Mouse (Mus musculus) hematopoietic stem cell, adult 5-6 weeks (primary cell): ENCODE measurements around the gene Skil. TPM values are rescaled to one million over a fixed set of nuclear protein-coding genes. Genes with fewer than 3 reads are reported as not detected.
A peak's percentile ranks its signal among the peaks of the same experiment; 100 is the strongest.
"Not testable (repeated sequence)": the region's sequence is repeated elsewhere in the genome, so short reads cannot be mapped to it uniquely, and the experiment has no call there.

ENCODE experiments used
- ATAC-seq, 2 experiments: fragments of 125-278 bp in 1 of 2; replicated peaks in 1 of 2; 2 replicates each; pipeline ENCODE4 v1.8.0; 2016 to 2017; ENCODE audit warnings: inconsistent platforms in 2 of 2, mild to moderate bottlenecking in 2 of 2, moderate number of reproducible peaks in 2 of 2, low read depth in 1 of 2, moderate TSS enrichment in 1 of 2; ENCODE audit not compliant: low FRiP score in 2 of 2, poor library complexity in 2 of 2, severe bottlenecking in 2 of 2, insufficient read depth in 1 of 2, low TSS enrichment in 1 of 2
- total RNA-seq: library from RNA; stranded (forward); fragments of 172-1452, 232-1000 nt; gene quantifications from 2 replicates; pipeline ENCODE4 v1.2.3, GENCODE M21; 2017

The Skil gene
- total RNA-seq, 1 experiment from 2014 or later, result 65.2 TPM

DNA sequence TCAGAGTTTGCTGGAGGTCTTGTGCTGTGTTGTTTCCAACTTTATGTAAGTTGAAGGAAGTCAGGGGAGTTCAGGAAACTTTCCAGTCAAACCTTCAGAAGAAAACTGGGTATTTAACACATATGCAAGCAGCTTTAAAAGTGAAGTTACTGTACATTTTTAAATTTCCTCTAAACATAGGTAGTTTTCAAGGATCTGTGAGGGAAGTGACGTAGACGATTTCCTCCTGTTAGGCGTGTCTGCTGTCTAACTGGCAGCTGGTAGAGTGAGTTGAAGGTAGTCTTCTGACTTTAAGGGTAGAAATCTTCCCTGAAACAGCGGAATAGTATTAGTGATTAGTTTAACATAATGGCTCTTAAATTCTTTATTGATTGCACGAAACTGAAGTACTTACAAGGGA lies 5.2 kb downstream of the Skil start:
- ATAC-seq, result no peak

DNA sequence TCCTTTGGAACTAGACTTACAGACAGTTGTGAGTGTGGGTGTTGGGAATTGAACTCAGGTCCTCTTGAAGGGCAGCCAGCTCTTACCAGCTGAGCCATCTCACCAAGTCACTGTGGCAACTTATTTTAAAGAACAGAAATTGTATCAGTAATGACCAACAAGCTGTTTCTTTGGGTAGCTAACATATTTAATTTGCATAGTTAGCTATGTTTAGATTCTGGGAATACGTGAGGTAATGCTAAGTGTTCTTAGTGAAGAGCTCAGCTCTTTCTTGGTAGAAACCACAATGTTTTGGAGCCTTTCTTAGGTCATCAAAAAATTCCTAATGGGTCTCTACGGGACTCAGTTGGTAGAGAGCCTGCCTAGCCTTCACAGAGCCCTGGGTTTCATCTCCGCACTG lies 5.9 kb downstream of the Skil start:
- ATAC-seq, result no peak

DNA sequence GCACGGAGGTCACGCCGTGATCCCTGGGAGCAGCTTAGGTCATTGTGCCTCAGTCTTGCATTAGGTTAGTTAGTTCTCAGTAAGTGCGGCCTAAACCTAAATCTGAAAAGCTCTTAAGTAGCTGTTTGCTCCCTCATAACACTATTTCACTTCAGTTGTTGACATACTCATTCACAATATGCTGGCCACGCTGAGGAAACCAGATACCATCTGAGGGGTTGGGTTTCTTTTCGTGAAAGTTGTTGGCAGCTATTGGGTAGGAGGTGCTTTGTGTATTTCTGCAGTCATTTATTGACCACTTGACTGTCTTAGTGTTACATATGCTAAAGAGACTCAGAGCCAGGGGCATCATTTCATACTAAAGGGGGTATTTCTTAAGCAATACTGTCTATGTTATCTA lies 10.1 kb downstream of the Skil start:
- peak in 1 of 2 experiments; percentile 20; a peak in 1 of 4 replicates for ATAC-seq

DNA sequence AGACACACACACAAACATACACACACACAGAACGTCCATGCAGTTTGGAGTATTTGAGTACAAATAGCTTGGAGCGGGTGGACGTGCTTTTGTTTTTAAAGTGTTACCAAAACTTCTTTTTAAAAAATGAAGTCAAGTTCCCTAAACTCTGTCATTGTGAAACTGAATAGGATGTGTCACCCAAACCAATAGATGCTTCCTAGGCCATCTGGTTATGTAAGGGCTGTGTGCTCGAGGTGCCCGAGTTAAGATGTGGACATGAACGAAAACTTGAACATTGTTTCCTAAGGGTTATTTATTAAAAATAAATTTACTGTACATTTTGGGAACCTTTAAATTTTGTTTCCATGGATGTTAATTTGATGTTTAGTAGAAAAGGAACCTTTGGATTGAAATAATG lies 11.7 kb downstream of the Skil start:
- ATAC-seq, result peak in 1 of 2 experiments; percentile 50; a peak in 1 of 4 replicates

DNA sequence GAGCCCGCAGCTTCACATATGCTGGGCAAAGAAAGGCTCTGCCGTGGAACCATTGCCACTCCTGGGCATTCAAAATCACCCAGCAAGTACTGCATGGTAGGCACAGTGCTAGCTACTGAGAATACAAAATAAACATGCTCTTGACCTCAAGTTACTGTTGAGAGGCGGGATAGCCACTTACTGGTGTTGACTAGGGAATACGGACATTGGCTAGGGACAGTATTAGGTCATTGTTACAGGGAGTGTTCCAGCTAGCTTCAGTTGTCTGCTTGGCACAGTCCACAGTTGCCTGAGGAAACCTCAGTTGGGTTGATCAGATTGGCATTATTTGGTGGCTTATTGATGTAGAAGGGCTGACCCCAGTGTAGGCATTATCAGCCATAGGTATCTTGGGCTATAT lies 12.8 kb downstream of the Skil start:
- ATAC-seq, result no peak

DNA sequence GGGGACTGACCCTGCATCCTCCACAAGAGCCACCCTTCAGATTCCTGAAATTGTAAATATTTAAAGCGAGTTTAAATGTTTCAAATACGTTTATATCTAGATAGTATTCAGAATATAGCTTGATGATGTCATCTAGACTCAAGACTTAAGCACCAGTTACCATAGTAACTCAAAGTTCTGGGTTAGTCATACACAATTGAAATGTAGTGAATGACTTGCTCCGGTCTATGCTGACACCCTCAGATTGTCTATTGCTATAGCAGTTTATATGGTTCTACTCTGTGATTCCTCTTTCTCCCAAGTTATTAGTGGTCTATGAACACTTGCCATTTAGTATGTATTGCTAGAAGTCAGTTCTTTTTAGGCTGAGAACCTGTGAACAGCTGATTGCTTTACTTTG lies 14.2 kb downstream of the Skil start:
- peak; percentile 60 to 62; a peak in 3 of 4 replicates for ATAC-seq

DNA sequence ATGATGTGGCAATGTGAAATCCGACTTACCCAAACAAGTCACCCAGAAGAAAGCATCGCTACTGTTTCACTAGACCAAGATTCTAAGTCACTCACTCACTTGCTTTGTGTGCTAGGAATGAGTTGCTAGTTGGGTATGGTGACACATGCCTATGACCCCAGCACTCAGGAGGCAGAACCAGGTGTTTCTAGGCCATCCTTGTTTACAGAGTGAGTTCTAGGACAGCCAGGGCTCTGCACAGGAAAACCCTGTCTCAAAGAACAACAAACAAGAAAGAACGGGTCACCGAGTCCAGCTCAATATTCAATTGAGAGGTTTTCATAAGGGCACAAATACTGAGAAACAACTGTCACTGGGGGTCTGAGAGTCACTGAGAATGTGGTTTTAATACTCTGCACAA lies 28.2 kb downstream of the Skil start:
- no peak for ATAC-seq

DNA sequence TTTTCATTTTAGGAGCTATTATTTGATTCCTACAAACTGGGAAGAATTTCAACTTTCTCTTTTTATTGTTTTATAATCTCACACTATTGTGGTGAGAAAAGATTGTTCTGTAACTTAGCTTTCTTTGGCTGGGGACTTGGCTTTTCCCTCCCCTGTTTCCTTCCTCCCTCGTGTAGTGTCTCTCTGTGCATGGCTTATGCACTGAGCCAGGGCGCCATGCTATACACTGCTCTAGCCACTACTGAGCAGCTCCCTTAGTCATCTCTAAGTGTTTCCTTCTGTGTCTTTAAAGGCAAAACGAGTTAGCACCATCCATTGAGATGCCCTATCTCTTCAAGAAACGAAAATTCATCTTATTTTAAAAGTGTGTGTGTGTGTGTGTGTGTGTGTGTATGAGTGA lies 31.4 kb downstream of the Skil start:
- peak in 1 of 2 experiments; percentile 59; a peak in 2 of 4 replicates for ATAC-seq

DNA sequence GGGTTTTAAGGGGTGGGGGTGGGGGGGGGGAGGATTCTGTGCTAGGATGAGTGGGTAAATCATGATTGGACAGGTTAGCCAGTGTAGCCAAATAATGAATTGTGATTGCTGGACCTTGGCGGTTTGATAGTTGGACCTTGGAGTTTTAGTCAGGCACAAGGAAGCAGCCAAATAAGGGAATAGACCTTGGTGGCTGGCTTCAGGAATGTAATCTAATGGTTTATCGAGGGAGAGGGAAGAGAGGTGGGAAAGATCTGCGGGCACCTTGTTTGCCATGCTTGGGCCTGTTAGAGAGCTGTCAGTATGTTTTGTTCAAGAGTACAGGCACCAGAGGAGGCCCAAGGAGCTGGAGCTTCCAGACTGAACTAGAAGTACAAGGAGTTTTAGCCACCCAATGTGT lies 32.0 kb downstream of the Skil start:
- no peak for ATAC-seq

DNA sequence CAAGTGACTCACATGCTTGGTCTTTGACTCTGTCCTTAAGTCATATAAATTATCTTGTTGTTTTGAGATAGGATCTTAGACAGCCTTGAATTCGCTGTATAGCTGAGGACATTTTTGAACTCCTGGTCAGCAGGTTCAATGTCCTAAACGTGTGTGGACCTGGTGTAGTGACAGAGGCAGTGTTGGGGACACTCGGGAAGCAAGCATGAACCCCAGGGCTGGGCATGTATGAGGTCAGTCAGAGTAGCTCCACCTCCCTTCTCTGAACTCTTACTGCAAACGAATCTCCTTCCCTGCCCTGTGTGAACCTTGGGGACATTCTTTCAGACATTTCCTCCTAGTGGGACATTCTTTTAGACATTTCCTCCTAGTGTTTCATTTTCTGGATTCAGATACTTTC lies 34.9 kb downstream of the Skil start:
- no peak for ATAC-seq

DNA sequence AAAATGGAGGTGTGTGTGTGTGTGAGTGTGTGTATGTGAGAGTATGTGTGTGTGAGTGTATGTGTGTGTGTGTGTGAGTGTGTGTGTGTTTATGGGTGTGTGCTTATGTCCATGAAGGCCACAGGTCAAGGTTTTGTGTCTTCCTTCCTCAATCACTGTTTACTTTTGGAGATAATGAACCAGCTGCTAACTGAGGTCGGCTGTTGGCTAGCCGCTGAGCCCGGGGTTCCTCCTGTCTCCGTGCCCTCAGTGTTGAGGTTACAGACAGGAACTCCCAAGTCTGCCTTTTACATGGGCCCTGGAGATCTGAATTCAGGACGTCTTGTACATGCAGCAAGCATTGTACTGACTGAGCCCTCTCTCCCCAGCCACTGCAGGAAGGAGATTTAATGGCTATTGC lies 38.8 kb downstream of the Skil start:
- peak; percentile 65 to 69 for ATAC-seq

DNA sequence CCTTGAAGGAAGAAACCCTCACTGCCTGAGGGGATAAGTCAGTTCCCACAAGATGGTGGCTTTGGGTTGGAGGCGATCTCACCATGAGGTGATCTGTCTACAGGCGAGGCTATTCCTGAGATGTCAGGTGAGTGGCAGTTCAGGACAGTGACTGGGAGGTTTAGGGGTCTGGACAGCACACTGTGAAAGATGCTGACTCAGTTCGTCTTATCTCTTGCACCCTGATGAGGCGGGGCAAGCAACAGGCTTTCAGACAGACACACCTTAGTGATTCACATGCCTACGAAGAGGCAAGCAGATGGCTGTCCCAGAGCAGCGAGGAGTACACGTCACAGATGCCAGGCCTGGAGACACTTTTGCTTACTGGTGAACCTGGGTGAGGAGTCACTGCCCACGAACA lies 39.4 kb downstream of the Skil start:
- ATAC-seq, result no peak

DNA sequence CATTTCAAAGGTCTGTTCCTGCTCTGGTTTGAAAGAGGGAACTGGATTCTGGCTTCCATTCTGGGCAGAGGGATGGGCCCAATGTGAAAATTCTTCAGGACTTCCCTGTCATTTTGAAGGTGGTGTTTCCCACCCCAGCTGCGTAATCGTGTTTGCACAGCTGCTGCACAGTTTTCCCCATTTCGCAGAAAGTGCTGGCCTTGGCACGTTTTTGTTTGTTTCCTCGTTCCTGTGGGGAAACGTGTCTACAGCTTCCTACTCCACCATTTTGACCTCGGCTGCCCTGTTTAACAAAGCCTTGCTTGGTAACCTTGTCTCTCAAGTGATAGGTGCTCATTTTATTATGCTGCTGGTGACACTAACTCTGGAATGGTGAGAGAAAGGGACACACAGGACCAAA lies 39.8 kb downstream of the Skil start:
- ATAC-seq, result no peak

DNA sequence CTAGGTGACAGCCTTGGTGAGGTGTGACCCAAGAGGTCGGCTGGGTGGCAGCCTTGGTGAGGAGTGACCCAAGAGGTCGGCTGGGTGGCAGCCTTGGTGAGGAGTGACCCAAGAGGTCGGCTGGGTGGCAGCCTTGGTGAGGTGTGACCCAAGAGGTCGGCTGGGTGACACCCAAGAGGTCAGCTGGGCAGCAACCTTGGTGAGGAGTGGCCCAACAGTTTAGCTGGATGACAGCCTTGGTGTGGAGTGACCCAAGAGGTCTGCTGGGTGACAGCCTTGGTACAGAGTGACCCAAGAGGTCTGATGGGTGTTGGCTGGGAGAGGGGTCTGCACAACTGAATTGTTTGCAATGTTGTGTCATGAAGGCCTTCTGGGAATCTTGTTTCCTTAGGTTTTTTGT lies 41.7 kb downstream of the Skil start:
- not testable (repeated sequence) for ATAC-seq

DNA sequence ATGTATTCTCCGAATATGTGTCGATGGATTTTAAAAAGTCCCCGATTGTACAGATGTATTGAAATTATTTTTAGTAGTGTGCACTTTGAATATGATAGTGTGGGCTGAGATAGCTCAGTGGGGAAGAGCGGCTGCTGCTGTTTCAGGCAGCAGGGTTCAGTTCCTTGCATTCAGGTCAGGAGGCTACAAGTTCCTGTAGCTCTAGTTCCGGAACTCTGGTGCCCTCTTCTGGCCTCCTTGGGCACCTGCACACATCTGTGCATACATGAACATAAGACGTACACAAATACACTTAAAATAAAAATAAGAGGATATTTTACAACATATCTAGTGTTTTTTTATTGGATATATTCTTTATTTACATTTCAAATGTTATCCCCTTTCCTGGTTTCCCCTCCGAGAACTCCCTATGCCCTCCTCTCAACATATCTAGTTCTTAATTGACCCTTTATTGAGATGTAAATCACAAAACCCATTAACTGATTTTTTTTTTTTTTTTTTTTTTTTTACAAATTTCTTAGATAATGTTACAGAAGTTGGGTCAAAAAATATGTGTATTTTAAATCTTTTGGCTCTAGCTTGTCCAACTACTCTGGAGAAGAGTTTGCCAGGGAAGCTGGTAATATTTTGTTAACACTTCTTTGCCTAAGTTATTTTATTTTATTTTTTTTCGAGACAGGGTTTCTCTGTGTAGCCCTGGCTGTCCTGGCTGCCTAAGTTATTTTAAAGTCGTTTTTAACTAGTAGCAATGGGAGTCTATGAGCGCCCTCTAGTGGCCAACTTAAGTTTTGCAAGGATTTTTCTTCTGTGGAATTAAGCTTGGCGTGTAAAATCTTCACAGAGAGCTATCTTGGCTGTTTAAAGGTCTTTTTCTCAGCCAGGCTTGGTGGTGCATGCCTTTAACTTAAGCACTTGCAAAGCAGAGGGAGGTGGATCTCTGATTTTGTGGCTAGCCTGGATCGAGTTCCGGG lies 43.9 kb downstream of the Skil start:
- peak; percentile 46 to 49; a peak in 2 of 4 replicates for ATAC-seq

DNA sequence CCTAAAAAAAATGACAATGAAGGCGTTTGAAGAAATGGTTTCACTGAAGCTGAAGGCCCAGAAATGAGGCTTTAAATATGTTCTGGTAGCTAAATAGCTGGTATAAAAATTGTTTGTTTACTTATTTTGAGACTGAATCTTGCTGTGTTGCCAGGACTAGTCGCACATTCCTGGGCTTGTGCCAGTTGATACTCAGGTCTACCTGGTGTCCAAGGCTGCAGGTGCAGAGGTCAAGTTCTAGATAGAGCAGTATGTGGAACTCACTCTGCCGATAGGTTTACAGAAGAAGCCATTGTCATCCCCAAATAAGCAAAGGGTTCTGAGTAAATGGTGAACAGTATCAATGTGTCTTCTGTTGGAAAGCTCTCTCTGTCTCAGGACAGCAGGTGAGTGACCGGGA lies 46.8 kb downstream of the Skil start:
- no peak for ATAC-seq

DNA sequence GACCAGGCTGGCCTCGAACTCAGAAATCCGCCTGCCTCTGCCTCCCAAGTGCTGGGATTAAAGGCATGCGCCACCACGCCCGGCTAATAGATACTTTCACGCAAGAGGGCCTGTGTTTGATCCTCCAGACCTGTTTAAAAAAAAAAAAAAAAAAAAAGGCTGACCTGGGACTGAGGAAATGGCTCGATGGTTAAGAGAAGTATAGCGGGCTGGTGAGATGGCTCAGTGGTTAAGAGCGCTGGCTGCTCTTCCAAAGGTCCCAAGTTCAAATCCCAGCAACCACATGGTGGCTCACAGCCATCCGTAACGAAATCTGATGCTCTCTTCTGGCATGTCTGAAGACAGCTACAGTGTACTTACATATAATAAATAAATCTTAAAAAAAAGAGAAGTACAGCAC lies 50.4 kb downstream of the Skil start:
- ATAC-seq, result not testable (repeated sequence)

DNA sequence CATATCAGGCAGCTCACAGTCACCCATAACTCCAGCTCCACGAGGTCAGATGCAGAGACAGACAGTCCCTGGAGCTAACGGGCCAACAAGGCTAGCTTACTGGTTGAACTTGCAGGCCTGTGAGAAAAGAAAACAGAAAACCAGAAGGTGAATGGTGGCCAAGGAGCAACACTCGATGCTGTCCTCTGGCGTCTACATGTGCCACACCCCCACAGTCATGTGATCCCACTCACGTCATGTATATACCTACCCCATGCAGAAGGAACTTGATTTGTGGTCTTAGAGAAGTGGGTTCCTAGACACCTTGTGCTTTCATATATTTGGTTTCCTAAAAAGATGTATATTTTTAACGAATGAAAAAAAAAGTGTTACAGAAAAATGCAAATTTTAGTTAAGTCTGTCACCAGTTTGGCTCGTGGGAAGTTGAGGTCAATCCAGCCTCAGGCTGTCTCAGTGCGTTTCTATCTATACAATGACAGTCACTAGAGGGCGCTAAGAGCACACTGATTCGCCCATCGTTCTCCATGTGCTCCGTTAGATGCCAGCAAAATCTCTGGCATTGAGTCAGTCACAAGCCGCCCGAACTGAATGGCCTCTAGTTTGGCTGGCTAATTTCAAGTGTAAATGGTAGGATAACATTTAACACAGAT lies 50.9 kb downstream of the Skil start:
- ATAC-seq, result peak; percentile 91 to 93
